Mouse (Mus musculus) erythroblast, embryonic 14.5 days (primary cell): ENCODE data around the gene Rcsd1. TPM values are rescaled to one million over a fixed set of nuclear protein-coding genes. Genes with fewer than 3 reads are reported as not detected.

Experiments used
- H3K27me3 ChIP-seq: 2 replicates; pipeline ENCODE4 v1.6.1; 2012; ENCODE audit warnings: inconsistent platforms; ENCODE audit not compliant: control insufficient read depth
- H3K36me3 ChIP-seq: 2 replicates; pipeline ENCODE4 v1.6.1; 2012; ENCODE audit warnings: mild to moderate bottlenecking, inconsistent platforms; ENCODE audit not compliant: control insufficient read depth
- H3K4me1 ChIP-seq: 2 replicates; pipeline ENCODE4 v1.6.1; 2012; ENCODE audit warnings: inconsistent platforms; ENCODE audit not compliant: control insufficient read depth
- H3K4me3 ChIP-seq: replicated peaks from 2 replicates; pipeline ENCODE3; 2012; ENCODE audit warnings: moderate library complexity, mild to moderate bottlenecking, inconsistent platforms
- H3K9me3 ChIP-seq: 2 replicates; pipeline ENCODE4 v1.6.1; 2012; ENCODE audit warnings: low read length, inconsistent platforms, mixed read lengths; ENCODE audit not compliant: control insufficient read depth
- GATA1 ChIP-seq: IDR thresholded peaks from 2 replicates; pipeline ENCODE4 v1.6.1; 2012; ENCODE audit warnings: low read length, inconsistent platforms, mixed read lengths
- TAL1 ChIP-seq: IDR thresholded peaks from 3 replicates; pipeline ENCODE4 v1.6.1; 2012; ENCODE audit warnings: low read length, inconsistent platforms, mixed read lengths
- polyA plus RNA-seq: library from polyadenylated mRNA; stranded (reverse); fragments of >175 nt; gene quantifications from 2 replicates; pipeline ENCODE4 v1.2.3, GENCODE M21; 2012

Rcsd1 gene
- polyA plus RNA-seq, 1 experiment: 0.11 TPM

- Histone ChIP-seq H3K9me3 (no peaks in the 10 kb centered on the region), H3K4me1 (peaks cover 22% of the 10 kb centered on the region), H3K36me3 (no peaks in the 10 kb centered on the region), H3K4me3 (no peak overlapping the region), H3K27me3 (peaks cover 22% of the 10 kb centered on the region)
- TF ChIP-seq GATA1: no peak
Measured at GRCm38 (mm10) chr1:165643735-165644134, 65.8 kb downstream of the Rcsd1 start.

GRCm38 (mm10) chr1:165642780-165643311 is 66.7 kb downstream of the Rcsd1 start:
- TF ChIP-seq GATA1 (no peak), TAL1 (no peak)
- Histone ChIP-seq H3K9me3 (no peaks in the 10 kb centered on the region), H3K27me3 (peaks cover 22% of the 10 kb centered on the region), H3K4me1 (peaks cover 22% of the 10 kb centered on the region), H3K36me3 (no peaks in the 10 kb centered on the region), H3K4me3 (peak overlapping the region; percentile 85)

- Histone ChIP-seq H3K4me3 (peak overlapping the region; percentile 85), H3K9me3 (no peaks in the 10 kb centered on the region), H3K27me3 (peaks cover 22% of the 10 kb centered on the region), H3K4me1 (peaks cover 22% of the 10 kb centered on the region), H3K36me3 (no peaks in the 10 kb centered on the region)
- no peak for TF ChIP-seq TAL1
- no peak for TF ChIP-seq GATA1
Measured at GRCm38 (mm10) chr1:165641786-165642771, 67.5 kb downstream of the Rcsd1 start.

GRCm38 (mm10) chr1:165641271-165641771 is 68.2 kb downstream of the Rcsd1 start:
- TF ChIP-seq TAL1: no peak
- no peak for TF ChIP-seq GATA1
- Histone ChIP-seq H3K36me3 (no peaks in the 10 kb centered on the region), H3K4me3 (peak overlapping the region; percentile 85), H3K4me1 (peaks cover 22% of the 10 kb centered on the region), H3K27me3 (peaks cover 22% of the 10 kb centered on the region), H3K9me3 (no peaks in the 10 kb centered on the region)

GRCm38 (mm10) chr1:165636289-165636688 is 73.3 kb downstream of the Rcsd1 start:
- Histone ChIP-seq H3K4me1 (peaks cover 31% of the 10 kb centered on the region), H3K27me3 (peaks cover 24% of the 10 kb centered on the region), H3K9me3 (no peaks in the 10 kb centered on the region), H3K36me3 (no peaks in the 10 kb centered on the region), H3K4me3 (no peak overlapping the region)
- no peak for TF ChIP-seq GATA1
- TF ChIP-seq TAL1: no peak

GRCm38 (mm10) chr1:165635055-165635897 is 74.3 kb downstream of the Rcsd1 start:
- Histone ChIP-seq H3K4me3 (peak overlapping the region; percentile 69), H3K9me3 (no peaks in the 10 kb centered on the region), H3K4me1 (peaks cover 28% of the 10 kb centered on the region), H3K36me3 (no peaks in the 10 kb centered on the region), H3K27me3 (peaks cover 24% of the 10 kb centered on the region)
- TF ChIP-seq TAL1 (no peak), GATA1 (no peak)

- Histone ChIP-seq H3K4me3 (peak within 1 kb of the TSS; percentile 69), H3K36me3 (no peaks in the 10 kb centered on the region), H3K27me3 (peaks cover 24% of the 10 kb centered on the region), H3K4me1 (peaks cover 34% of the 10 kb centered on the region), H3K9me3 (no peaks in the 10 kb centered on the region)
- TF ChIP-seq GATA1: no peak
- TF ChIP-seq TAL1: no peak
Measured at GRCm38 (mm10) chr1:165634151-165634884, 75.2 kb downstream of the Rcsd1 start, which contains the start of gene Mpzl1. TSS of gene Mpzl1 (minus strand) at chr1:165634538.

GRCm38 (mm10) chr1:165633345-165633744 is 76.2 kb downstream of the Rcsd1 start:
- Histone ChIP-seq H3K9me3 (no peaks in the 10 kb centered on the region), H3K4me3 (peak overlapping the region; percentile 69), H3K36me3 (no peaks in the 10 kb centered on the region), H3K4me1 (peaks cover 43% of the 10 kb centered on the region), H3K27me3 (peaks cover 24% of the 10 kb centered on the region)
- no peak for TF ChIP-seq GATA1
- TF ChIP-seq TAL1: no peak
